Mouse (Mus musculus): ENCODE data around the gene Hcn2.

DNA sequence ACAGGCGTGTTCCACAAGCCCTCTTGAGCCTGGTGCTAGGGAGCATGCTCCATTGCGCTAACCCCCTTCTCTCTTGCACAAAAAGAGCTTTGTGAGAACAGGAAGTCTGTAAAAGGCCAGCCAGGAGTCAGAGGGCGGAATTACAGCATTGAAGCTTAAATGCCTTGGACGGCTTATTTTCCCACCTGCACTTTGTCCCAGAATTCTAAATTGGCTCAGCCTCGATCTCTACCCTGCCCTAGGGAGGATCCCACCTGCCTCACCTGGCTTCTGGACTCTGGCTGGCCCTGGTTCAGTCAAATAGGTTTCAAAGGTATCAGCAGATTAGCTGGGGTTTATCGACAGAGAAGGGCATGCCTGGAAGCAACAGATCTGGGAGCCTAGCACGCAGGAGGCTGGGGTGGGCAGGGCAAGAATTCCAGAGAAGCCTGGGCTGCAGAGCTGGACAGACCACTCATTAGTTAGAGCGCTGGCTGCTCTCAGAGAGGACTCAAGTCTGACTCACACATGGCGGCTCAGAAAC, 20.2 kb upstream of the Hcn2 start:
- TF ChIP-seq CTCF (IDR thresholded peaks at IDR 0.05; ENCODE audit: extremely low read depth, insufficient read length, insufficient replicate concordance, low read depth, low read length) (no peak), POLR2A (IDR thresholded peaks at IDR 0.05; ENCODE audit: low read depth, low read length) (no peak; the same call in 1 of the 2 replicates)
